Mouse (Mus musculus): ENCODE results near the gene Gatc. TPM values are rescaled to one million over a fixed set of nuclear protein-coding genes. Genes with fewer than 3 reads are reported as not detected.
"Not testable (repeated sequence)": the region's sequence is repeated elsewhere in the genome, so short reads cannot be mapped to it uniquely, and the experiment has no call there.

Gene Gatc
- 27.9 and 29.2 TPM in 2 replicates for polyA plus RNA-seq (2015; fragmentation: Nextera tagmentation; extraction: Ambion mirVana)

GRCm38 (mm10) chr5:115340577-115341313, at the start of gene Gatc, which contains the start of gene Triap1:
TSS of gene Gatc (minus strand) at chr5:115341178.
TSS of gene Triap1 (plus strand) at chr5:115341225.
- WGBS = under 1% methylated on average over 62 of the region's 62 CpGs
- peak; percentile 95 for ATAC-seq (replicated peaks; ENCODE audit: low FRiP score)

GRCm38 (mm10) chr5:115378882-115379281, 37.9 kb upstream of the Gatc start:
- H3K4me3 ChIP-seq (replicated peaks); ATAC-seq (replicated peaks; ENCODE audit: low FRiP score); H3K27me3 ChIP-seq; H3K27ac ChIP-seq; H3K9ac ChIP-seq; H3K4me1 ChIP-seq; H3K9me3 ChIP-seq (replicated peaks); H3K36me3 ChIP-seq; H3K4me2 ChIP-seq: not testable (repeated sequence)
- 80% methylated on average over 2 of the region's 2 CpGs for WGBS

More at GRCm38 (mm10) chr5:115340577-115341313, at the start of gene Gatc, which contains the start of gene Triap1:
- Histone ChIP-seq H3K36me3 (peaks cover 52% of the 10 kb centered on the region), H3K4me2 (peak within 1 kb of the TSS; percentile 68), H3K27me3 (no peaks in the 10 kb centered on the region), H3K9me3 (replicated peaks) (no peaks in the 10 kb centered on the region), H3K9ac (peak within 1 kb of the TSS; percentile 81), H3K27ac (peak within 1 kb of the TSS; percentile 88), H3K4me1 (peaks cover 21% of the 10 kb centered on the region), H3K4me3 (replicated peaks) (peak within 1 kb of the TSS; percentile 76)

- Histone ChIP-seq H3K4me3 (replicated peaks) (no peak overlapping the region), H3K27ac (no peak overlapping the region), H3K36me3 (no peaks in the 10 kb centered on the region), H3K27me3 (no peaks in the 10 kb centered on the region), H3K4me1 (peaks cover 18% of the 10 kb centered on the region), H3K4me2 (no peak overlapping the region), H3K9me3 (replicated peaks) (no peaks in the 10 kb centered on the region), H3K9ac (no peak overlapping the region)
- ATAC-seq (replicated peaks; ENCODE audit: low FRiP score) = no peak
- 86% methylated on average over 2 of the region's 2 CpGs for WGBS
Observed at GRCm38 (mm10) chr5:115375436-115375835, 34.5 kb upstream of the Gatc start.

GRCm38 (mm10) chr5:115374204-115374820, 33.3 kb upstream of the Gatc start:
- Histone ChIP-seq H3K36me3 (no peaks in the 10 kb centered on the region), H3K4me2 (peak overlapping the region; percentile 69), H3K4me1 (peaks cover 18% of the 10 kb centered on the region), H3K27ac (peak overlapping the region; percentile 71), H3K9me3 (replicated peaks) (no peaks in the 10 kb centered on the region), H3K27me3 (no peaks in the 10 kb centered on the region), H3K9ac (peak overlapping the region; percentile 45; the same call in 1 of the 2 replicates), H3K4me3 (replicated peaks) (peak overlapping the region; percentile 33)
- no peak for ATAC-seq (replicated peaks; ENCODE audit: low FRiP score)
- 12% methylated on average over 11 of the region's 11 CpGs for WGBS

- Histone ChIP-seq H3K27me3 (no peaks in the 10 kb centered on the region), H3K36me3 (no peaks in the 10 kb centered on the region), H3K9me3 (replicated peaks) (no peaks in the 10 kb centered on the region), H3K9ac (peak overlapping the region; percentile 45; the same call in 1 of the 2 replicates), H3K4me2 (peak overlapping the region; percentile 69), H3K4me1 (peaks cover 18% of the 10 kb centered on the region), H3K4me3 (replicated peaks) (peak overlapping the region; percentile 33), H3K27ac (peak overlapping the region; percentile 71)
- peak; percentile 59; the same call in 1 of the 2 replicates for ATAC-seq (replicated peaks; ENCODE audit: low FRiP score)
- 13% methylated on average over 26 of the region's 26 CpGs for WGBS
Observed at GRCm38 (mm10) chr5:115373441-115374203, 32.6 kb upstream of the Gatc start.

GRCm38 (mm10) chr5:115371736-115372135, 30.8 kb upstream of the Gatc start:
- H3K27ac ChIP-seq = 0 out of 2 replicates have a peak overlapping the region, but pooled peaks have one; percentile 39
- no peaks in the 10 kb centered on the region for H3K9me3 ChIP-seq (replicated peaks)
- no peak overlapping the region for H3K4me2 ChIP-seq
- H3K4me3 ChIP-seq (replicated peaks) = no peak overlapping the region
- H3K4me1 ChIP-seq = peaks cover 18% of the 10 kb centered on the region
- no peaks in the 10 kb centered on the region for H3K36me3 ChIP-seq
- H3K9ac ChIP-seq = no peak overlapping the region
- H3K27me3 ChIP-seq = no peaks in the 10 kb centered on the region
- ATAC-seq (replicated peaks; ENCODE audit: low FRiP score) = peak; percentile 67; the same call in 1 of the 2 replicates
- WGBS = 22% methylated on average over 9 of the region's 9 CpGs

- WGBS = 83% methylated on average over 4 of the region's 4 CpGs
Observed at GRCm38 (mm10) chr5:115364782-115365181, 23.8 kb upstream of the Gatc start.

GRCm38 (mm10) chr5:115362819-115363714, 22.1 kb upstream of the Gatc start:
- no peak for ATAC-seq (replicated peaks; ENCODE audit: low FRiP score)
- no peaks in the 10 kb centered on the region for H3K9me3 ChIP-seq (replicated peaks)
- 21% methylated on average over 19 of the region's 19 CpGs for WGBS

More at GRCm38 (mm10) chr5:115364782-115365181, 23.8 kb upstream of the Gatc start:
- no peak overlapping the region for H3K4me3 ChIP-seq (replicated peaks)
- H3K27me3 ChIP-seq = no peaks in the 10 kb centered on the region
- no peak for ATAC-seq (replicated peaks; ENCODE audit: low FRiP score)
- no peak overlapping the region for H3K9ac ChIP-seq
- H3K4me2 ChIP-seq = no peak overlapping the region
- peaks cover 12% of the 10 kb centered on the region for H3K4me1 ChIP-seq
- no peaks in the 10 kb centered on the region for H3K9me3 ChIP-seq (replicated peaks)
- H3K27ac ChIP-seq = no peak overlapping the region
- H3K36me3 ChIP-seq = no peaks in the 10 kb centered on the region

GRCm38 (mm10) chr5:115362216-115362615, 21.2 kb upstream of the Gatc start:
- Histone ChIP-seq H3K9ac (no peak overlapping the region), H3K4me1 (peaks cover 16% of the 10 kb centered on the region), H3K27me3 (no peaks in the 10 kb centered on the region), H3K9me3 (replicated peaks) (no peaks in the 10 kb centered on the region), H3K4me3 (replicated peaks) (no peak overlapping the region), H3K4me2 (no peak overlapping the region), H3K27ac (no peak overlapping the region), H3K36me3 (no peaks in the 10 kb centered on the region)
- WGBS = 42% methylated on average over 7 of the region's 7 CpGs
- ATAC-seq (replicated peaks; ENCODE audit: low FRiP score) = no peak

More at GRCm38 (mm10) chr5:115362819-115363714, 22.1 kb upstream of the Gatc start:
- Histone ChIP-seq H3K27ac (no peak overlapping the region), H3K27me3 (no peaks in the 10 kb centered on the region), H3K4me1 (peaks cover 16% of the 10 kb centered on the region), H3K4me3 (replicated peaks) (no peak overlapping the region), H3K36me3 (no peaks in the 10 kb centered on the region), H3K9ac (no peak overlapping the region), H3K4me2 (peak overlapping the region; percentile 7; the same call in 1 of the 2 replicates)

- no peak for ATAC-seq (replicated peaks; ENCODE audit: low FRiP score)
- peaks cover 16% of the 10 kb centered on the region for H3K4me1 ChIP-seq
- H3K27ac ChIP-seq = peak overlapping the region; percentile 59
- H3K27me3 ChIP-seq = no peaks in the 10 kb centered on the region
- no peak overlapping the region for H3K9ac ChIP-seq
- no peak overlapping the region for H3K4me2 ChIP-seq
- no peaks in the 10 kb centered on the region for H3K9me3 ChIP-seq (replicated peaks)
- WGBS = 41% methylated on average over 5 of the region's 5 CpGs
- H3K4me3 ChIP-seq (replicated peaks) = no peak overlapping the region
- no peaks in the 10 kb centered on the region for H3K36me3 ChIP-seq
Observed at GRCm38 (mm10) chr5:115359851-115360372, 18.9 kb upstream of the Gatc start.

- Histone ChIP-seq H3K9me3 (replicated peaks) (no peaks in the 10 kb centered on the region), H3K9ac (no peak overlapping the region), H3K4me2 (no peak overlapping the region), H3K36me3 (no peaks in the 10 kb centered on the region), H3K27me3 (no peaks in the 10 kb centered on the region), H3K4me3 (replicated peaks) (no peak overlapping the region), H3K27ac (peak overlapping the region; percentile 59), H3K4me1 (peaks cover 16% of the 10 kb centered on the region)
- 80% methylated on average over 8 of the region's 8 CpGs for WGBS
- ATAC-seq (replicated peaks; ENCODE audit: low FRiP score) = no peak
Observed at GRCm38 (mm10) chr5:115359438-115359837, 18.5 kb upstream of the Gatc start.

Measured in kidney, embryonic 15.5 days (tissue).